ENCODE assay signal across 8 mouse cellular contexts in the genomic region with DNA sequence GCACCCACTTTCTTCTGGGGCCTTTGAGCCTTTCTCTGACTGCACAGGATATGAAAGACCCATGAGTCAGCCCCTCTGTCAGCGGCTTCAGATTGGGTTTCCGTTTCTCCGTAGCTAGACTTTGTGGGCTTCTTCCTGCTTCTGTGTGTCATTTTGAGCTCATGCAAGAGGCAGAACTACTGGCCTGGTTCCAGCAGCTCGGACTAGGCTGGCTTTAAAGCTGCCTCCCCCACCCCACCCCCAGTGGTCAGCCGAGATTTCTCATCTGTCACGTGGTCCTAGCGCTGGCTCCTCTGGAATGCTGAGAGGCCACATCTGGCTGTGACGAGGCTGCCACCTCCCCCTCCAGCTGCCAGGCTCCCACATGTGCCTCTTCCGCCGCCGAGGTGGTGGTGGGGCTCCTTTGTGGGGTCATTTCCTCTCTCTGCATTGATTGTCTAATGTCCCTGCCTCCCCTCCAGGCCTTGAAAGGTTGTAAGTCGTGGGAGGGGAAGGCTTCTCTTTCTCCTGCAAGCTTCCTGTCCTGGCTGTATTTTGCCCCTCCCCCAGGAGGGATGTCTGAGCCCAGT. TPM values are rescaled to one million over a fixed set of nuclear protein-coding genes. Genes with fewer than 3 reads are reported as not detected.
DNase-seq lines count a peak whose midpoint lies in the region; ATAC-seq lines count a peak whose summit lies in the region.

No protein-coding gene starts in this region.

- H3K27ac ChIP-seq in intestine, embryonic 14.5 days (ENCODE audit: low read depth): peak overlapping the region; percentile 86
- peak overlapping the region; percentile 92 for H3K27ac ChIP-seq in limb, embryonic 15.5 days
- H3K27ac ChIP-seq in midbrain, embryonic 16.5 days (ENCODE audit: low read length): peak overlapping the region; percentile 77

- peak overlapping the region; percentile 35 for H3K4me2 ChIP-seq in intestine, embryonic 14.5 days (ENCODE audit: low read length)
- peak overlapping the region; percentile 47 for H3K4me2 ChIP-seq in limb, embryonic 15.5 days
- peak overlapping the region; percentile 49 for H3K4me2 ChIP-seq in midbrain, embryonic 16.5 days (ENCODE audit: low read length)

- H3K4me1 ChIP-seq in intestine, embryonic 14.5 days (replicated peaks; ENCODE audit: control insufficient read depth, insufficient read depth, low read length): peaks cover 73% of the 10 kb centered on the region
- H3K4me1 ChIP-seq in limb, embryonic 15.5 days: peaks cover 82% of the 10 kb centered on the region
- peaks cover 42% of the 10 kb centered on the region for H3K4me1 ChIP-seq in midbrain, embryonic 16.5 days (ENCODE audit: control insufficient read depth, insufficient read depth, low read length)

- ATAC-seq in intestine, embryonic 14.5 days (replicated peaks; ENCODE audit: low FRiP score, low TSS enrichment, low read depth): peak; percentile 75
- ATAC-seq in limb, embryonic 15.5 days (ENCODE audit: insufficient number of reproducible peaks, low FRiP score, low TSS enrichment, low read depth): peak; percentile 77
- ATAC-seq in midbrain, embryonic 16.5 days: no peak

- no peaks in the 10 kb centered on the region for H3K36me3 ChIP-seq in intestine, embryonic 14.5 days (ENCODE audit: control insufficient read depth, insufficient read depth, low read length)
- no peaks in the 10 kb centered on the region for H3K36me3 ChIP-seq in limb, embryonic 15.5 days
- H3K36me3 ChIP-seq in midbrain, embryonic 16.5 days (ENCODE audit: control insufficient read depth, insufficient read depth, low read length): no peaks in the 10 kb centered on the region
- H3K36me3 ChIP-seq in splenic B cell, adult 2 months (ENCODE audit: control insufficient read depth, insufficient read depth, low read length, poor library complexity, severe bottlenecking): no peaks in the 10 kb centered on the region

- peak; percentile 55 for DNase-seq in cerebellum, adult 18-20 months
- no peak for DNase-seq in cerebellum, adult 9-10 months
- peak; percentile 87 for DNase-seq in embryo, embryonic 11.5 days (ENCODE audit: low read depth, low spot score)
- peak; percentile 82 to 94 for DNase-seq in gastrocnemius, postnatal 4 days (ENCODE audit: low spot score in 2 of 2)
- DNase-seq in intestine, embryonic 14.5 days (ENCODE audit: low spot score): peak; percentile 90
- peak; percentile 44 for DNase-seq in splenic B cell, adult 2 months (ENCODE audit: low read depth, low spot score)

- peak overlapping the region; percentile 23; the same call in 1 of the 2 replicates for H3K9ac ChIP-seq in intestine, embryonic 14.5 days (ENCODE audit: low read length)
- H3K9ac ChIP-seq in limb, embryonic 15.5 days: 0 out of 2 replicates have a peak overlapping the region, but pooled peaks have one; percentile 10
- H3K9ac ChIP-seq in midbrain, embryonic 16.5 days (ENCODE audit: low read depth, low read length): peak overlapping the region; percentile 55

- H3K27me3 ChIP-seq in intestine, embryonic 14.5 days (replicated peaks; ENCODE audit: control insufficient read depth, insufficient read depth, low read length): no peaks in the 10 kb centered on the region
- no peaks in the 10 kb centered on the region for H3K27me3 ChIP-seq in limb, embryonic 15.5 days
- H3K27me3 ChIP-seq in midbrain, embryonic 16.5 days (ENCODE audit: control insufficient read depth, insufficient read depth, low read depth, low read length): no peaks in the 10 kb centered on the region
- H3K27me3 ChIP-seq in splenic B cell, adult 2 months (ENCODE audit: control insufficient read depth, insufficient read depth, low read length, poor library complexity, severe bottlenecking): no peaks in the 10 kb centered on the region

- no peaks in the 10 kb centered on the region for H3K9me3 ChIP-seq in intestine, embryonic 14.5 days (ENCODE audit: control insufficient read depth, low read length)
- no peaks in the 10 kb centered on the region for H3K9me3 ChIP-seq in limb, embryonic 15.5 days
- no peaks in the 10 kb centered on the region for H3K9me3 ChIP-seq in midbrain, embryonic 16.5 days (replicated peaks; ENCODE audit: control insufficient read depth, low read length, poor library complexity, severe bottlenecking)

- under 1% methylated on average over 12 of the region's 12 CpGs for WGBS in intestine, embryonic 14.5 days
- 0% methylated on average over 12 of the region's 12 CpGs for WGBS in limb, embryonic 15.5 days
- under 1% methylated on average over 12 of the region's 12 CpGs for WGBS in midbrain, embryonic 16.5 days

- H3K4me3 ChIP-seq in intestine, embryonic 14.5 days (ENCODE audit: low read depth, low read length): peak overlapping the region; percentile 8; the same call in 1 of the 2 replicates
- peak overlapping the region; percentile 21 for H3K4me3 ChIP-seq in limb, embryonic 15.5 days
- H3K4me3 ChIP-seq in midbrain, embryonic 16.5 days (ENCODE audit: low read depth, low read length): 0 out of 2 replicates have a peak overlapping the region, but pooled peaks have one; percentile 17

RNA-seq across cellular contexts. Expression of a gene that starts 4.0 kb away (rescaled TPM):
- not detected for total RNA-seq in gastrocnemius, postnatal 4 days (2021)
- not detected in 2 replicates for polyA plus RNA-seq in intestine, embryonic 14.5 days (2014; fragmentation: Nextera tagmentation; extraction: Ambion mirVana)
- polyA plus RNA-seq in limb, embryonic 15.5 days (2015; fragmentation: Nextera tagmentation; extraction: Ambion mirVana): not detected in 2 replicates
- not detected in 2 replicates for polyA plus RNA-seq in midbrain, embryonic 16.5 days (2015; fragmentation: Nextera tagmentation; extraction: Ambion mirVana)

RNA-seq across cellular contexts. Expression of a gene that starts 23.6 kb away (rescaled TPM):
- total RNA-seq in gastrocnemius, postnatal 4 days (2021): 10 to 100 TPM; 26.0 to 34.7 TPM
- 10.1 and 11.0 TPM in 2 replicates for polyA plus RNA-seq in intestine, embryonic 14.5 days (2014; fragmentation: Nextera tagmentation; extraction: Ambion mirVana)
- polyA plus RNA-seq in limb, embryonic 15.5 days (2015; fragmentation: Nextera tagmentation; extraction: Ambion mirVana): 36.8 and 39.7 TPM in 2 replicates
- 23.5 and 27.0 TPM in 2 replicates for polyA plus RNA-seq in midbrain, embryonic 16.5 days (2015; fragmentation: Nextera tagmentation; extraction: Ambion mirVana)

RNA-seq across cellular contexts. Expression of a gene that starts 54.3 kb away (rescaled TPM):
- not detected for total RNA-seq in gastrocnemius, postnatal 4 days (2021)
- not detected in 2 replicates for polyA plus RNA-seq in intestine, embryonic 14.5 days (2014; fragmentation: Nextera tagmentation; extraction: Ambion mirVana)
- 0.07 and 0.08 TPM in 2 replicates for polyA plus RNA-seq in limb, embryonic 15.5 days (2015; fragmentation: Nextera tagmentation; extraction: Ambion mirVana)
- not detected in 2 replicates for polyA plus RNA-seq in midbrain, embryonic 16.5 days (2015; fragmentation: Nextera tagmentation; extraction: Ambion mirVana)
